Mouse (Mus musculus) midbrain, embryonic 12.5 days (tissue): ENCODE measurements at regions not wholly inside any gene's neighbourhood (a gene's known extent, or its start where the extent isn't known, plus 50 kb on each side); places are given as distances from the start of the nearest gene placed in this dataset.

Source experiments
- ATAC-seq: fragments of 200-750 bp; cut with Nextera tagmentation; 2 replicates; pipeline ENCODE4 v1.8.0; 2017; ENCODE audit warnings: low read depth, moderate TSS enrichment, moderate library complexity; ENCODE audit not compliant: low FRiP score
- H3K27ac ChIP-seq: fragments of 300-500 bp; sonication (generic); replicated peaks from 2 replicates; pipeline ENCODE4 v1.5.1; 2016; ENCODE audit warnings: mild to moderate bottlenecking
- H3K27me3 ChIP-seq: fragments of 300-500 bp; sonication (generic); 2 replicates; pipeline ENCODE4 v1.6.1; 2016; ENCODE audit warnings: mild to moderate bottlenecking
- H3K36me3 ChIP-seq: fragments of 300-500 bp; sonication (generic); 2 replicates; pipeline ENCODE4 v1.6.1; 2016
- H3K4me1 ChIP-seq: fragments of 300-500 bp; sonication (generic); 2 replicates; pipeline ENCODE4 v1.6.1; 2016
- H3K4me2 ChIP-seq: fragments of 300-500 bp; sonication (generic); replicated peaks from 2 replicates; pipeline ENCODE4 v1.6.1; 2016; ENCODE audit warnings: mild to moderate bottlenecking, moderate library complexity
- H3K4me3 ChIP-seq: fragments of 300-500 bp; sonication (generic); 2 replicates; pipeline ENCODE4 v1.5.1; 2016; ENCODE audit warnings: mild to moderate bottlenecking
- H3K9ac ChIP-seq: fragments of 300-500 bp; sonication (generic); replicated peaks from 2 replicates; pipeline ENCODE4 v1.6.1; 2016; ENCODE audit warnings: mild to moderate bottlenecking, moderate library complexity
- H3K9me3 ChIP-seq: fragments of 300-500 bp; sonication (generic); 2 replicates; pipeline ENCODE4 v1.6.1; 2016; ENCODE audit warnings: mild to moderate bottlenecking
- WGBS: fragments of 180-500 bp; shearing (Covaris S2); methylation state at CpG from one replicate; pipeline ENCODE4 v1.1.7; 2016; 5-methylcytosine and 5-hydroxymethylcytosine counted together

DNA sequence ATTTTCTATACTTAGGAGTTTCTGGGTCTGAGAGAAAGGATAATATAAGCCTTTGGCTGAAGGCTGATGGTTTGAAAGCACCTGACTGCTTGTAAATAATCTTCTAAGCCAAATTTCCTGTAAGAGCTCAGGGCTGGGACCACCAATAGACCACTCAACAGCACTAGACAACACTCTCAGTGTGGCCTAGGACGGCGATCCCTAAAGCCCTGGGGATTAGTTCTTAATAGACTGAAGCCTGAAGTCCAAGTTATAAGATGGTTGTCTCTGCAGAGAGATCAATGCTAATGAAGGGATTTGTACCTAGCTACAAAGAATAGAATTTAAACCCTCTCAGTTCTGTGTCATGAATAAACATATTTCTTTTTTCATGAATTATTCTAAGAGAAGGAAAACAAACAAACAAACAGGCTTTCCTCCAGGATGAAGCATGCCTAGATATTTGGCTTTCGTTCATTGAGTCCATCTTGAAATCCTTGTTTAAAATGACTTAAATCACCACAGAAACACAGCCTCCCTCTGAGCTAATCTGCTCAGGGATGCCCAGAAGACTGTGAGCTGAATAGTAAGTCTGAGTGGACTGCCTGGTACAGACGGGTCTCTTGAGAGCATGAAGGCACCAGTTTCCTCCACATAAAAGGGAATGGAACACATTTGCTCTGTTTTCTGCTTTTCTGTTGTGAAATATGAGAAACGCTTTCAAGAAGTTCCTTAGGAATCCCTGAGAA lies 892.3 kb downstream of the Gsdmc2 start:
- Histone ChIP-seq H3K36me3 (no peaks in the 10 kb centered on the region), H3K4me2 (no peak overlapping the region), H3K4me1 (no peaks in the 10 kb centered on the region), H3K9ac (no peak overlapping the region), H3K27ac (no peak overlapping the region), H3K27me3 (peaks cover 7% of the 10 kb centered on the region), H3K4me3 (no peak overlapping the region), H3K9me3 (no peaks in the 10 kb centered on the region)
- 22% methylated on average over 5 of the region's 5 CpGs for WGBS
- ATAC-seq = peak; percentile 56; the same call in 1 of the 2 replicates

DNA sequence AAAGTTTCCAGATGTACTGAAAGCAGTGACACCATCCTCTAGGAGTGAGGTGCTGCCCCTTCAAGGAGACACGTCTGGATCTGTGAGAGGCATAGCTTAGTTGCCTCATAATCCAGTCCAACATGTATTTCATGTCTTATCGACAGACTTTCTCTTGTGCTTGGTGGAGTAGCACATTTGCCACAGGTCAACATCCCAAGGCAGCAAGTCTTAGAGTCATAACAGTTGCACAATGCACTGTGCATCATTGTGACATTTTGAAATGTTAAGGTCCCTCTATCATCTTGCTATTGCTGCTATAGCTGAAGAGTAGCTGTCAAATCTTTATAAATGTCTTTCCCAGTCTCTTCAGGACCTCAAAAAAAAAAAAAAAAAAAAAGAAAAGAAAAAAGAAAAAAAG lies 905.6 kb downstream of the Gsdmc2 start:
- Histone ChIP-seq H3K27me3 (no peaks in the 10 kb centered on the region), H3K9ac (no peak overlapping the region), H3K4me3 (no peak overlapping the region), H3K4me2 (no peak overlapping the region), H3K27ac (no peak overlapping the region), H3K9me3 (no peaks in the 10 kb centered on the region), H3K36me3 (no peaks in the 10 kb centered on the region), H3K4me1 (no peaks in the 10 kb centered on the region)
- 81% methylated on average over 2 of the region's 2 CpGs for WGBS
- no peak for ATAC-seq

- no peak overlapping the region for H3K4me2 ChIP-seq
- WGBS = 85% methylated on average over 4 of the region's 4 CpGs
- H3K27me3 ChIP-seq = no peaks in the 10 kb centered on the region
- no peaks in the 10 kb centered on the region for H3K4me1 ChIP-seq
- H3K27ac ChIP-seq = no peak overlapping the region
- H3K9me3 ChIP-seq = no peaks in the 10 kb centered on the region
- ATAC-seq = no peak
- H3K36me3 ChIP-seq = no peaks in the 10 kb centered on the region
- no peak overlapping the region for H3K4me3 ChIP-seq
- no peak overlapping the region for H3K9ac ChIP-seq
Measured at GRCm38 (mm10) chr15:62937756-62938155, 907.2 kb downstream of the Gsdmc2 start.

DNA sequence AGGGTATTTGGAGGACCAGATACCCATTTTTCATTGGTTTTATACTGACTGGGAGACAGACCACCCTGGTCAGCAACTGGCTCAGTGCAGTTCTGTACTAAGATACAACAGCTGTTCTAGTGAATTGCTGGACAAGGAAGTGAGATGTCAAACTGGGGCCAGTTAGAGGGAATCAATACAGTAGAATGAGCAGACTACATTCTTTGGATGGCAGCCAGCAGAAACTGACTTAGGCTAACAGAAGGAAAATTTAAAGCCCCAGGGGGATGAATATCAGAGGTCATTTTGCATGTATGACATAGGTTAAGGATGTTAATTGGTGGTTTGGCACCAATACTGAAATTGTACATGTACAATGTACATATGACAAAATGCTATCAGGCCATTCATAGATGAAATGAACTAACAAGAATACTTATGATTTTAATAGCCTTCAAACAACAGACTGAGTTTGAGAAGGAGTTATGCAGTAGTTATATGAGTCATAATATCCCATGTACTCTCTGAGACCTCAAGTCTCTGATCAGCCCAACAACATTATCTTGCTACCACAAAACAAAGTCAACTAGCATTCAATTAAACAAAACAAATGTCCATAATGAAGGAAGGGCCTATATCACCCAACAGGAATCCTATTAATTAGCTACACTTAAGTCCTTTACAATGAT lies 910.3 kb downstream of the Gsdmc2 start:
- Histone ChIP-seq H3K9ac (no peak overlapping the region), H3K9me3 (no peaks in the 10 kb centered on the region), H3K4me2 (no peak overlapping the region), H3K36me3 (no peaks in the 10 kb centered on the region), H3K4me1 (no peaks in the 10 kb centered on the region), H3K27me3 (no peaks in the 10 kb centered on the region), H3K4me3 (no peak overlapping the region), H3K27ac (no peak overlapping the region)
- ATAC-seq = no peak

GRCm38 (mm10) chr15:62920520-62920919 lies 924.5 kb downstream of the Gsdmc2 start:
- no peaks in the 10 kb centered on the region for H3K36me3 ChIP-seq
- H3K4me3 ChIP-seq = no peak overlapping the region
- ATAC-seq = no peak
- H3K27me3 ChIP-seq = no peaks in the 10 kb centered on the region
- no peaks in the 10 kb centered on the region for H3K9me3 ChIP-seq
- no peak overlapping the region for H3K9ac ChIP-seq
- no peaks in the 10 kb centered on the region for H3K4me1 ChIP-seq
- H3K4me2 ChIP-seq = no peak overlapping the region
- H3K27ac ChIP-seq = no peak overlapping the region
- WGBS = 94% methylated on average over 2 of the region's 2 CpGs

DNA sequence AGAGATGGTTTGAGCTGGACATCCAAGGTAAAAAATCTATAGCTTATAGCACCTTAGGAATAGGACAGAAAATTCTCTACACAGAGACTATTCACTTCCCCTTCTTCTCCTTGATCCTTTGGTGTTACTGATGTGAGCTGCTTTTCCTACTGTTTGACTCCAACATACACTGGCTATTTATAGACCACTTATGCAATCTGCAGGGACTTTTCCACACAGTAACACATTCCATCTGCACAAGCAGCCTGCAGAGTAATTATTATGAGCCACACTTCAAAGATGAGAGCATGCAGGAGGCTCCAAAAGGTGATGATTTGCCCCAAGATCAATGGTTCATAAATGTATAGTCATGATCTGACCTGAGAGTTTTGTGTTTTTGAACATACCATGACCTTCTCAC lies 925.7 kb downstream of the Gsdmc2 start:
- H3K4me2 ChIP-seq = no peak overlapping the region
- ATAC-seq = no peak
- no peak overlapping the region for H3K9ac ChIP-seq
- H3K9me3 ChIP-seq = no peaks in the 10 kb centered on the region
- no peaks in the 10 kb centered on the region for H3K27me3 ChIP-seq
- no peak overlapping the region for H3K27ac ChIP-seq
- H3K36me3 ChIP-seq = no peaks in the 10 kb centered on the region
- H3K4me1 ChIP-seq = no peaks in the 10 kb centered on the region
- H3K4me3 ChIP-seq = no peak overlapping the region

GRCm38 (mm10) chr15:62908379-62908778 lies 936.6 kb downstream of the Gsdmc2 start:
- ATAC-seq = no peak
- peaks cover 16% of the 10 kb centered on the region; the same call in 1 of the 2 replicates for H3K27me3 ChIP-seq
- H3K4me2 ChIP-seq = no peak overlapping the region
- H3K4me3 ChIP-seq = no peak overlapping the region
- H3K9me3 ChIP-seq = no peaks in the 10 kb centered on the region
- no peak overlapping the region for H3K27ac ChIP-seq
- H3K36me3 ChIP-seq = no peaks in the 10 kb centered on the region
- H3K9ac ChIP-seq = no peak overlapping the region
- WGBS = 56% methylated on average over 4 of the region's 4 CpGs
- peaks cover 4% of the 10 kb centered on the region for H3K4me1 ChIP-seq

DNA sequence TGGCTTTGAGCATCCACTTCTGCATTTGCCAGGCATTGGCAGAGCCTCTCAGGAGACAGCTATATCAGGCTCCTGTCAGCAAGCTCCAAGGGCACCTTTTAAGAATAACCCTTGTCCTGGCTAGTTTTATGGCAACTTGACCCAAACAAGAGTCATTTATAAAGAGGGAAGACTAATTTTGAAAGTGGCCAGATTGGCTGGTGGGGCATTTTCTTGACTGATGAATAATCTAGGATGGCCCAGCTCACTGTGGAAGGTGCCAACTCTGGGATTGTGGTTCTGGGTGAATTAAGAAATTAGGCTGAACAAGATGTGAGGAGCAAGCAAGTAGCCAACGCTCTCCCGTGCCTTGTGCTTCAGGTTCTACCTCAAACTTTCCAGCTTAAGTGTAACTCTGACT lies 937.8 kb downstream of the Gsdmc2 start:
- Histone ChIP-seq H3K4me2 (no peak overlapping the region), H3K4me1 (peaks cover 15% of the 10 kb centered on the region), H3K27me3 (peaks cover 16% of the 10 kb centered on the region; the same call in 1 of the 2 replicates), H3K27ac (no peak overlapping the region), H3K9ac (no peak overlapping the region), H3K36me3 (no peaks in the 10 kb centered on the region), H3K4me3 (no peak overlapping the region), H3K9me3 (no peaks in the 10 kb centered on the region)
- no peak for ATAC-seq
- WGBS = 96% methylated on average over 2 of the region's 2 CpGs

DNA sequence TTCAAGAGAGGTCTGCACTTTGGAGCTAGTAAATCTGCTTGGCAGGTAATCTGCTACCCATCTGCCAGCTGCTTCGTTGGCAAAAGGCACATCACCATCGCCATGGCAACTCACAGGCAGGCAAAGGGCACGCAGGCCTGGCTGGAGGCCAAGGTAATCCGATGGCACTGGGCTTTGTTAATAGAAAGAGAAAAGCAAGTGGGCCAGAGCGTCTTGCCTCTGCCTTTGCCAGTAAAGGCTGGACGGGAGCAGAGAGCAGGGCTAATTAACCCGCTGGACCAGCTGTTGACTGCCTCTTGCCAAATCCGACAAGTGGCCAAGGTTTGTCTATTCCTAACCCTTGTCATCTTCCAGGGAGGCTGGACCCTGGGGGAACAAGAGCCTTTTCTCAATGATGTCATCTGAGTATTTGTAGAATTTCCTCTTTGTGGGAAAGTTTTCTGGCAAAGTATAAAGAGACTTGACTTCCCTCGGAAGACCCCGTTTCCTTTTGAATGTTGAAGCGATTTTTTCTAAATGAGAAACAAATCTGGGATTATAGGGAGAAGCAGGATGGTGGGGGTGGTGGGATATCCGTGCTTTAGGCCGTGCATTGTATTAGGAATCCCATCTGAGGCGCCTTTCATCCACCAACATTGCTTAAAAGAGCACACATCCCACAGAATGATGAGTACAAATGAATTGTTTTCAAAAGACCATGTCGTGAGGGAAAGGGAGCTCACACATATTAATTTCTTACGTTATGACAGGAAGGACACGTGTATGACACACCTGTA lies 941.7 kb downstream of the Gsdmc2 start:
- Histone ChIP-seq H3K9me3 (no peaks in the 10 kb centered on the region), H3K9ac (no peak overlapping the region), H3K27ac (no peak overlapping the region), H3K36me3 (no peaks in the 10 kb centered on the region), H3K4me1 (peaks cover 15% of the 10 kb centered on the region), H3K27me3 (peaks cover 16% of the 10 kb centered on the region; the same call in 1 of the 2 replicates), H3K4me2 (peak overlapping the region; percentile 8), H3K4me3 (no peak overlapping the region)
- ATAC-seq = peak; percentile 94
- WGBS = 18% methylated on average over 17 of the region's 17 CpGs

- WGBS = 88% methylated on average over 4 of the region's 4 CpGs
- no peak overlapping the region for H3K4me2 ChIP-seq
- ATAC-seq = no peak
- H3K27me3 ChIP-seq = peaks cover 7% of the 10 kb centered on the region; the same call in 1 of the 2 replicates
- no peak overlapping the region for H3K27ac ChIP-seq
- H3K9me3 ChIP-seq = no peaks in the 10 kb centered on the region
- peaks cover 15% of the 10 kb centered on the region for H3K4me1 ChIP-seq
- no peak overlapping the region for H3K4me3 ChIP-seq
- H3K36me3 ChIP-seq = no peaks in the 10 kb centered on the region
- H3K9ac ChIP-seq = no peak overlapping the region
Measured at GRCm38 (mm10) chr15:62901955-62902354, 943.0 kb downstream of the Gsdmc2 start.

- Histone ChIP-seq H3K27me3 (no peaks in the 10 kb centered on the region), H3K4me2 (no peak overlapping the region), H3K4me3 (no peak overlapping the region), H3K4me1 (no peaks in the 10 kb centered on the region), H3K9ac (no peak overlapping the region), H3K36me3 (no peaks in the 10 kb centered on the region), H3K27ac (no peak overlapping the region), H3K9me3 (no peaks in the 10 kb centered on the region)
- no peak for ATAC-seq
- 92% methylated on average over 4 of the region's 4 CpGs for WGBS
Measured at GRCm38 (mm10) chr15:62889798-62890197, 955.2 kb downstream of the Gsdmc2 start.

- Histone ChIP-seq H3K4me2 (no peak overlapping the region), H3K9ac (no peak overlapping the region), H3K36me3 (no peaks in the 10 kb centered on the region), H3K27ac (no peak overlapping the region), H3K4me1 (no peaks in the 10 kb centered on the region), H3K27me3 (no peaks in the 10 kb centered on the region), H3K9me3 (no peaks in the 10 kb centered on the region), H3K4me3 (no peak overlapping the region)
- ATAC-seq = no peak
- WGBS = 91% methylated on average over 4 of the region's 4 CpGs
Measured at GRCm38 (mm10) chr15:62885331-62885730, 959.6 kb downstream of the Gsdmc2 start.
